Mouse (Mus musculus) small intestine, adult 2 months (tissue): ENCODE results near the gene Ggt6.

Experiments
- CTCF ChIP-seq: fragments of 200-500 bp; IDR thresholded peaks from 2 replicates; pipeline ENCODE4 v1.5.1; 2012; ENCODE audit warnings: low read depth, mild to moderate bottlenecking, control low read depth, inconsistent platforms, low read length, moderate library complexity, mixed read lengths; ENCODE audit not compliant: insufficient replicate concordance, insufficient read length; ENCODE audit errors: extremely low read depth
- POLR2A ChIP-seq: fragments of 200-500 bp; IDR thresholded peaks from 2 replicates; pipeline ENCODE4 v1.6.1; 2012; ENCODE audit warnings: low read depth, mild to moderate bottlenecking, control low read depth, inconsistent platforms, low read length, moderate library complexity

- TF ChIP-seq POLR2A (no peak), CTCF (no peak)
These were observed 29.5 kb downstream of the Ggt6 start for GRCm38 (mm10) chr11:72464821-72465220.
